Mouse (Mus musculus): ENCODE measurements around the gene Rgs13. TPM values are rescaled to one million over a fixed set of nuclear protein-coding genes. Genes with fewer than 3 reads are reported as not detected.

Rgs13 gene
- polyA plus RNA-seq (2015; fragmentation: Illumina TruSeq; extraction: RNeasy Lipid Tissue Mini Kit (QIAGEN cat#74804); ENCODE audit: insufficient read depth, low read depth, low replicate concordance) = not detected

DNA sequence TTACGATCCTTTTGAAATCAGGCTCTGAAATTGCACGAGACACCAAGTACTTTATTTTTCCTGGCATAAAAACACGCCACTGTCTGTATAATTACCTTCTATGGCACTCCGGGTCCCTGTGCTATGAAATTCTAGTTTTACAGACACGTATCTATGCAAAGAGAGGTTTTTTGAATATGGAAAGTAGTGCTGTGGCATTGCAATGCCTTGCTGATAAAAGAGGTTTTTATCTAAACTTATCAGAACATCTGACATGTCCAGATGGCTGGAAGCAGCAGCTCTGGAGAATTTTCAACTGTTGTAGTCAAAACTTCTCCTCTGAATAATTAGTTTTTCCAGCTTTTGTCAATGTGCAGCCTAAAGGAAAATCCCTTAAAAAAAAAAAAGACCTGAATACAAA is at the start of gene Rgs13:
Gene Rgs13, minus strand, starts transcription at position 207 of the 400 bp plus-strand sequence.

Other genes starting within 250 kb of the Rgs13 start
- 10.4 TPM for gene Rgs2, start 173.2 kb downstream of the Rgs13 start, polyA plus RNA-seq (2015; fragmentation: Illumina TruSeq; extraction: RNeasy Lipid Tissue Mini Kit (QIAGEN cat#74804); ENCODE audit: insufficient read depth, low read depth, low replicate concordance)
- 1.4 TPM for gene Rgs1, start 71.9 kb upstream of the Rgs13 start, polyA plus RNA-seq (2015; fragmentation: Illumina TruSeq; extraction: RNeasy Lipid Tissue Mini Kit (QIAGEN cat#74804); ENCODE audit: insufficient read depth, low read depth, low replicate concordance)